Mouse (Mus musculus): ENCODE data around the gene Otp.

The Otp gene

DNA sequence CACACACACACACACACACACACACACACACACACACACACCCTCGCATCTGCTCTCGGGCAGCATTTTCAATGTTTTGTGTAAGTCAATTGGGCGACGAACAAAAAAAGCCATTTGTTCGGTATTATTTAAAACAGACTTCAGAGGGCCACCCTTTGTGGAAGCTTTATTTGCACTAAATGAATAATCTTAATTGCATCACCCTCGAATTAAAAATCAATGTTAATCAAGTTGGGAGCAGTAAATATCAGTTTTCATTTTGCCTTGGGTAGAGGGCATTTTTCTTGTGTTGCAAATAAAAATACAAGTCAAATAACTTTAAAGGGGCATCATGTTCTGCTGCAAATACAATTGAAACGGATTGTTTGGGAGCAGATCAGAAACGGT lies 1.4 kb upstream of the Otp start:
- DNase-seq (ENCODE audit: low read depth) = no peak

DNA sequence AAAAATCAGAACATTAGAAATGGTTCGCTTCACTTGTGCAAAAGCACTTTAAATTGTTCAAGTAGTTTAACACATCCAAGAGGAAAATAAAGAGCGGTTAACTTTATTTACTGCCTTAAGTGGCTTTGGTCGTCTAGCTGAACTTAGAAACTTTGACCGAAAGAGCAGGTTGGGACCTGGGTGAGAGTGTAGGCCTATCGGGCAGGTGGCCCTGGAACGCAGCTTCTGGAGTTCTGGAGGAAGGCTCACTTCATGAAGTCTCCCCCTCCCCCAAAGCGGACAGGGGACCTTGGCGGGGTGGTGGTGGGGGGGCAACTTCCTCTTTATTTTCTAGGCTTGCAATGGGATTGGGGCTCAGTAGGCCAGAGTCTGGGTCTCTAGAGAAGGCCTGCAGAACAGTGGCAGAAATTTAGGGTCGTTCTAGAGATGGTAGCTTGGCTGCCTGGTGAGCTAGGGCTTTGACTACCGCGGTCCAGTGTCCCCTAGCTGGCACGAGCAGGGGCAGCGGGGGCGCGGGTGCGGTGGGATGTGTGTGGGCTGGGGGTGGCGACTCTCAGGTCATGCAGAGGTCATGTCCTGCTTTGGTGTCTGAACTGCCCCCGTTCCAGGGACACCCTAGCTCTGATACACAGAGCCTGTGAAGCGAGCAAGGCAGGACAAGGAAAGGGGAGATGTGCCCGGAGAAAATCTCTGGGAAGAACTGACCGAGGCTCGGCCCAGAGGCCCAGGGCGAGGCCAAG lies 576 bp upstream of the Otp start:
- DNase-seq (ENCODE audit: low read depth) = no peak

DNA sequence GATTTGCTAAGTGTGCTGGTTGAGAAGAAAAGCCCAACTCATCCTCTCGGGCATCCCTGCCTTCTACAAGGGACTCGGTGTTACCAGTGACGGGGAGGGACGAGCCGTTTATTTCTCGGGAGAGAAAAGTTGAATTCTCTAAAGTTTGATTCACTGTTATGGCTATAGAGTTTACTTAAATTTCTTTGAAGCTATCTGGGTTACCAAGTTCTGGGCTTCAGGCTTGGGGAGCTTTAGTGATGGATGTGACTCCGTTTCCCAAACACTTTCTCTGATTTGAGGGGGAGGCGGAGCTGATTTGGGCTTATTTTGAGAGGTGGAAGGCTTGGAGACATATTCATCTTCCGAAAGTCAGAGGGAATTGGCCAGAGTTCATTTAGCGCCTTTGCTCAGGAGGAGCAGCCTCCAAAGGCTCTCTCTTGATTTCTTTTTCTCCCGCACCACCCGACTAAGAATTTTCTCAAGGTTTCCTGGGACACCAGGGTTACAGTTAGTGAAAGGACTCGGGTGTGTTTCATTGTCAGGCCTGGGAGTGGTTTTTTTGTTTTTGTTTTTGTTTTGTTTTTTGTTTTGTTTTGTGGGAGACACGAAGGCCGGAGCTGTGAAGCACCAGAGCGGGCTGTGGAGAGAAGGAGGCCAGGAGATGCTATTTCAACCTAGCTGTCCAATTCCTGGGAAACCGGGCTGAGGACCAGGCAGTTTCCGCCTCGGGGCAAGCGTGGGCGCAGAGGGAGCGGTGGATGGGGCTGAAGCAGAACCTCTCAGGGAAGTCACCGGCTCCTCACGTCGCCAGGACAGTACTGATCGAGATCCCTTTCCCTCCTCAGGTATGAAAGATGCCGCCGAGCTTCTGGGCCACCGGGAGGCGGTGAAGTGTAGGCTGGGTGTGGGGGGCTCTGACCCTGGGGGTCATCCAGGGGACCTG lies 1.1 kb downstream of the Otp start:
- no peak for DNase-seq (ENCODE audit: low read depth)

DNA sequence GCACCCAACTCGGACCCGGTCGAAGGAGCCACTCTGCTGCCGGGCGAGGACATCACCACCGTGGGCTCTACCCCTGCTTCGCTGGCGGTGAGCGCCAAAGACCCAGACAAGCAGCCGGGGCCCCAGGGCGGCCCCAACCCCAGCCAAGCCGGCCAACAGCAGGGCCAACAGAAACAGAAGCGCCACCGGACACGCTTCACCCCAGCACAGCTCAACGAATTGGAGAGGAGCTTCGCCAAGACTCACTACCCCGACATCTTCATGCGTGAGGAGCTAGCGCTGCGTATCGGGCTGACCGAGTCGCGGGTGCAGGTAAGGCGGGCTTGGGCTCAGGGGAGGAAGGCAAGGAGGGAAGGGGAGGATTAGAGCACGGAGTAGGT lies 1.8 kb downstream of the Otp start:
- no peak for DNase-seq (ENCODE audit: low read depth)

DNA sequence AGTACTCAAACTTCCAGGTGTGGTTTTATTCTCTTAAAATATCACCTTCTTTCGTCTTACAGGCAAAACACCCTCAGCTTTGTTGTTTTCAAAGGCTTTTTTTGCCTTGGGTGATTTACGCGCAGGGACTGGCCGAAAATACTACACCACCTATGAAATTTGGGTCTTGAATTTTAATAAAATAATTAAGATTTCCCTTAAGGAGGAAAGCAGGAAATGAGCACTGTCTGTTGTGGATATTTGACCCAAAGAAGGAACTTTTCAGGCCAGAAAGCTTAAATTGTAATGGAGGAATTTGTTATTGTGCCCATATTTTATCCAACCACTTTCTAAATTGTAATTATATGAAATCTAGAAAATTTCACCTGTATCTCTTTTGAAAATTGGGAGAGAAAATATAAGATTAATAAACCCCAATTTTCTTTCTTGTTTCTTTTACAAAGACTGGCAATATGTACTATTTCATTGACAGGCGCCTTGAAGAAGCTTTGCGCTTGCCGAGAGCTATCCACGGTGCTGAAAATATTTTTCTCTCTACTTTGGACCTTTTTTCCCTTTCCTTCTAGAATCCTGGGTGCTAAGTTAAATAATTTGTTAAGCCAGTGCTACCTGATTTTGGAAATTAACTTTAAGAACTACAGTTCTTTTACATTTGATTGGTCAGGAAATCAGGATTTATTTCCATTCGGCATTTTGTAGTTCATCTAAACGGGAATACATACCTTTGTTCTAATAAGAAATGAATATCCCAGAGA lies 2.8 kb downstream of the Otp start:
- peak; percentile 29 for DNase-seq (ENCODE audit: low read depth)

DNA sequence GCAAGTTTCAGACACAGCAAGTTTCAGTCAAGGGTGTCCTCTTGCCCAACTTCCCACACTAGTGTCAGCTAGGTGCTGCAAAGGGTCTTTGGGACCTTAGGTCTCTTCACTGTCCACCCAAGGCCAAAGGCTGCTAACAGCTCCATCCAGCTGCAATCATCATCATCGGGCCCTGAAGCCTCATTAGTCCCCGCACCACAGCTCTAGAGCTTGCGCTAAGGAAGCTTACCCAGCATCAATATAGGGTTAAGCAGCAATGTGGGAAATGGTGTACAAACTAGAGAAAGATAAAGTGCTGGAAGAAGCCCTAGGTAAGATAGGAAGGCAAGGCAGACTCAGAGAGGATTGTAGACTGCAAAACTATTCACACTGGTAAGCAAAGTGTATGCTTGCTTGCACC lies 5.8 kb downstream of the Otp start:
- no peak for DNase-seq (ENCODE audit: low read depth)

DNA sequence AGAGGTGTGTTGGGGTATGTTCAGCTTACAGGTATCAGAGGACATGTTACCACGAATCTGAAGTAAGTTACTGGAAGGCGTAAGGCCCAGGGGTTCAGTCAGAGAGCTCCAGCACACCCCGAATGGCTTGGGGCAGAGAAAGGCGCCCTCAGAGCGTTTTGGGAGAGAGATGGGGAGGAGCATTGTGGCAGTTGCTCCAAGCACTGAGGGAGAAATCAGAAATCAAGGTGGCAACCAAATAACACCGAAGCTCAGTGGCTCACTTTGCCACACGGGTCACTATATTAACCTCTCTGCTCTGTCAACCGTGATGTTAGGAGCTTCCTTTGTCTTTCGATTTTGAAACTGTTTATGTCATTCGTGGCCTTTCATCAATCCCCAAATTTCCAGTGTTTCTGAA lies 6.8 kb downstream of the Otp start:
- DNase-seq (ENCODE audit: low read depth) = no peak

DNA sequence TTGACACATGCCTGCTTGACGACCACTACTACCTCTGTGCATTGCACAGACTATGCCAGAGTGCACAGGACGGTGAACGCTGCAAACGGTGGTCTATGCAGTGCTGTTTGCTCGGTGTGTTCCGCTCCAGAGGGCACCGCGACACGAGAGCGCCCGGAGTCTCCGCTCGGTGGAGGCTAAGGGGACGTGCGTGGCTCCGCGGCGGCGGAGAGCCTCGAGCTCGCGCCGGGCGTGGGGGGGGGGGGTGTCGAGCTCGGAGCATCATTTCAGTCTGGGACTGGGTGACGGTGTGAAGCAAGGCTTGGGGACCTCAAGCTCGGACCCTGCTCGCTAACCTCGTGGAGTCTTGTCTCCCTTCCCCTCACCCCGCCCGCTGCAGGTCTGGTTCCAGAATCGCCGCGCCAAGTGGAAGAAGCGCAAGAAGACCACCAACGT lies 7.3 kb downstream of the Otp start:
- no peak for DNase-seq (ENCODE audit: low read depth)

DNA sequence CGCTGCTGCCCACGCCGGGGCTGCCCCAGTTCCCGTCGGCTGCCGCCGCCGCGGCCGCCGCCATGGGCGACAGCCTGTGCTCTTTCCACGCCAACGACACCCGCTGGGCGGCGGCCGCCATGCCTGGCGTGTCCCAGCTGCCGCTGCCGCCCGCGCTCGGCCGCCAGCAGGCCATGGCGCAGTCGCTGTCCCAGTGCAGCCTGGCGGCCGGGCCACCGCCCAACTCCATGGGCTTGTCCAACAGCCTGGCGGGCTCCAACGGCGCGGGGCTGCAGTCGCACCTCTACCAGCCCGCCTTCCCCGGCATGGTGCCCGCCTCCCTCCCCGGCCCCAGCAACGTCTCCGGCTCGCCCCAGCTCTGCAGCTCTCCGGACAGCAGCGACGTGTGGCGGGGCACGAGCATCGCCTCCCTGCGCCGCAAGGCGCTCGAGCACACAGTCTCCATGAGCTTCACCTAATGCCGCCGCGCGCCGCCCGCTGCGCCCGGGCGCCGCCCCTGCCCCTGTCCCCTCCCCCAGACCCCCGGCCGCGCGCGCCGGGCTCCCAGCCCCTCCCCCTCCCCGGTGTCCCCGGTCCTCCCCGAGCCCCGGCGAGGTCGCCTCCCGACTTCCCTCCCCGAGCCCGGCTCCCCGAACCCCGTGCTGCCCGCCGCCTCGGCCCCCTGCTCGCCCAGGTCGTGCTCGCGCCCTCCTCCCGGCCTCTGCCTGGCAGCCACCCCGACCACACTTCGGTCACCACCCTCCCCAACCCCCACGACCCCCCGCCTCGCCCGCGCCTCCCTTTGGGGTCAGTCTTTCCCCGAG lies 8.0 kb downstream of the Otp start:
- no peak for DNase-seq (ENCODE audit: low read depth)

DNA sequence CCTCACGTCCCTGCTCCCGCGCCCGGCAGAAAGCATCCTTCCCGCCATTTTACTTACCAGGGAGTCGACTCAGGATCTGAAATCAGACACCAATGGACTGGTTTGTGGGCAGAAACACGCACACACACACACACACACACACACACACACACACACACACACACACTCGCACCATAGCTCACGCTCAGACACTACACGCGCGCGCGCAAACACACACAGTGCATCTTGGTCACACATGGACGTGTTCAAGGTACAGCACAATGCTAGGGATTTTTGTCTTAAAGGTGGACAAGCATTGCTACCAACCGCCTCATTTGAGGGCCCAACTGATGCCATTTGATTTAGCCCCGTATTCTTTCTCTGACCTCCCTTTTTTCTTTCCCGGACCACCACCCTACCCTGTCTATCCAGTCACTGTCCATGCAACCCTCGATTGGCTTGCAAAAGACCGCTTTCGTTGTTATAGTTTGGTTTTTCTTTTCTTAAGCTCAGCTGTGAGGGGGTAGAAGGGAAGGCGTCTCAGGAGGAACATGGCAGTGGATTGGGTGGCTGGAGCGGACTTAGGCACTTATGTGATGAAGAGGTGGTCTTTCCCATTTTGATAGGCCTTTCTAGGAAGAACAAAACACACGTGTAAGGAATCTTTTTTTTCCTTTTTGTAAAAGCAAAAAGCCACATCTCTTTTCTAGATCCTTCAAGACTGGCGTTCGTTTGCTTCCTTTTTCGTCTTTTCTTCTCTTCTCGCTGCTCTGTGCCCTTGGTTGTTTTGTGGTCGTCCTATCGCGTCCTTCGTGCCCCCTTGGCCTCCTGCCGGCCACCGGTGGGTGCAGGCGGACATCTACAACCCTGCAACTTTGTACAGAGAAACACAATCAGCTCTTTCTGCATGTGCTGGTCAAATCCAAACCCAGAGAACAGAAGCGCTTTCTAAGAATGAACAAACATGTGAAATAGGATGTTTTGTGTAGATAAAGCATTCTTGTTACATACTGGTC lies 8.9 kb downstream of the Otp start:
- DNase-seq (ENCODE audit: low read depth) = no peak

DNA sequence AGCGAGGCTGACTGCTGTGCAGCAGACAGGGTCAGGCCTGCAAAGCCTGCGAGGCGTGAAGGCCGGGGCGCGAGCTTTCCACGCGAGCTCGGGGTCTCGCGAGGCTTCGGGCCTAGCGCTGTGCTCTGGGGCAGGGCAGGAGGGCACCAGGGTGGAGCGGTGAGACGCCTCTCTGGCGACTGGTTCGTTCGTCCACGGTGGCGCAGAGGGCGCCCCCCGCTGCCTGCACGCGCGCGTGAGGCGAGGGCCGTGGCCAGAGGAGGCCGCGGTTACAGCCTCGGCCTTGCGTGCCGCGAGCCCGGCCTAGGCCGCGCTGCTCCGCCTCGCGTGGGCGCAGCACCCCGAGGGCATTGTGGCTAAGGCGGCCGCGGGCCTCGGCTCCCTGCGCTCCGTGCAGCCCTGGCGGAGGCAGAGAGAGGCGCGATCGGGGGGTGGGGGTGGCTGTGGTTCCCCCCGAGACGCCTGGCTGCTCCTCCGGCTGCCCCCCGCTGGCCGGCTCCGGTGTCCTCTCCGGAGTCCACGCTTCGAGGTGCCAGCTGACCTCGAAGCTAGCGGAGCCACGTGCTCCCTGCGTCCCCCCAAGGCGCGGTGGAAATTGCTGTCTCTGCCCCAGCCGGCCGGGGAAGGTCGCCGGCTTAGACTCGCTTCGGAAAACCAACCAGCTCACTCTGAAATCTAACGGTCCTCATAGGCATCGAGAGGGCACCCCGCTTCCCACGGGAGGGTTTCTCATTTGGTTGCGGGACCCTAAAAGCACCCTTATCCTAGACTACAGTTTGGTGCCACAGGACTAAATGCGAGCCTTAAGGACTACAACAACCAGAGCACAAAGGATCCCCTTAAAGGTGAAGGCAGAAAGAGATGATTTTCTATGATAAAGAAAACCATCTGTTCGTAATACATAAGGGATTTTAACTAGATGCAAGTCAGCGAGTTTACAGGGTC lies 10.2 kb downstream of the Otp start:
- no peak for DNase-seq (ENCODE audit: low read depth)

DNA sequence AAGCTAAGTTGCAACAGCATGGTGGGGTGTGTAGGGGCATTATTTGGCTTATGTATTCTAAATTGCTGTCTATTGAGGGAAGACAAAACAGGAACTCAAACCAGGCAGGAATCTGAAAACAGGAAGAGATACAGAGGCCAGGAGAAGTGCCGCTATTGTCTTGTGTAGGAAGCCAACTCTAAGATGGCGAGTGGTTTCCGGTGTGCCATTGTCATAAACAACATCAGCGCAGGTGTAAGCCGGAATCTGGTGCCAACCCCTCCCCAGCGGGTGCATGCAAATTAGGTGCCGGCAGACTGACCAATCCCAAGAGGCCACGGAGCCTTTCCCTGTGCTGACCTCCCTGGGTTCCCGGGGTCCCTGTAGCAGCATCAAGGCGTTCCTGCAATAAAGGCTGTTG lies 32.4 kb downstream of the Otp start:
- no peak for DNase-seq (ENCODE audit: low read depth)

DNA sequence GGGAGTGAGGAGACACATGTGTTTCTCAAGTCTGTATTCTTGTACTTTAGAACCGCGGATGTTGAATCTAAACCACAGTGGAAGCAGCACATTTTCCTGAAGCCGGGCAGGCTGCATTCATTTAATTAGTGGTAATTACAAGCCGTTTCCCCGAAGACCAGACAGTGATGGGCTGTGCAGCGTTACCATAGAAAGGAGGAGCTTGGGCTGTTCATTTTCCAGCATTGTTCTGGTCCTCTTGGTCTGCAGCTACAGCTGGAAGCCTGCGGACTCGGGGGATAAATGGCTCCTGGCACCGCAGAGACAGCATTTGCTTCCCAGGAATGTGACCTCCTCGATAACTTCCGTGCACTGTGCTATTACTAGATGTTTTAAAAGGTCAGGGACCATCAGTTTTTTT lies 37.6 kb downstream of the Otp start:
- no peak for DNase-seq (ENCODE audit: low read depth)

DNA sequence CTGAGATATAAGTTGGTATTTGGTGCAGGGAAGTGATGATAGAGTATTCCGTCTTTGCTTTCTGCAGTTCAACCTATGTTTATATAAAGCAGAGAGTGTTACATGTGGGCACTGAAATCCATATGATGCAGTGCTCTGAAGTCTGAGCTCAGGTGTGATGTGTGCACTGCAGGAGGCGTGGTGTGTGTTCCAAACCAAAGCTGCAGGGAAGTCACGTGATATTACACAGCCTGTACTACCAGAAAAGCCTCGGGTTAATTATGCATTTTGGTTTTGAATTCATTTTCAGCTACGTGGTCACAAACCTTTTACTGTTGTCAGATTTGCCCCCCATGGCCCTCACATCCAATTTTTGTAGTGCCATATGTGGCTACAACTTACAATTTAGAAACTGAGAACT lies 40.3 kb downstream of the Otp start:
- peak; percentile 5 for DNase-seq (ENCODE audit: low read depth)

DNA sequence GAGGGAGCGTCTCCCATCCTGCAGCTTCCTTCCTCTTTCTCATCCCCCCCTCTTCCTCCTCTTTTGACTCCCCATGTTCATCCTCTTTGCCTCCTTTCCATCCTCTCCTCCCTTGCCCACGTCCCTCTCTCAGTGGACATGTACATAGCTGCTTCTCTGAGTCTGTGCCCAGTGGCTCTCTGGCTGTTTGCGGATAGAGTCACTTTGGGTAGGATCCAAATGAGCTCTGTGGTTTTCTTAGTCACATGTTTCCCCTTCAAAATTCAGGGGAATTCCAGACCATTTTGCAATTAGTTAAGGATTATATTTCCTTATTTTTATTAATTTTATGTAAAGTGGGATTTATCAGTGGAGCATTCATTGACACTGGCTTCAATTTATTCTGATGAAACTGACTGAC lies 52.7 kb downstream of the Otp start:
- DNase-seq (ENCODE audit: low read depth) = no peak
